Mouse (Mus musculus) liver, embryonic 14.5 days (tissue): ENCODE results near the gene Slu7.

Source experiments
- CTCF ChIP-seq: IDR thresholded peaks from 2 replicates; pipeline ENCODE4 v1.5.1; 2016; ENCODE audit warnings: antibody characterized with exemption, low read depth, control low read depth
- EP300 ChIP-seq: IDR thresholded peaks from 2 replicates; pipeline ENCODE4 v1.6.1; 2016; ENCODE audit warnings: antibody characterized with exemption, low read depth

DNA sequence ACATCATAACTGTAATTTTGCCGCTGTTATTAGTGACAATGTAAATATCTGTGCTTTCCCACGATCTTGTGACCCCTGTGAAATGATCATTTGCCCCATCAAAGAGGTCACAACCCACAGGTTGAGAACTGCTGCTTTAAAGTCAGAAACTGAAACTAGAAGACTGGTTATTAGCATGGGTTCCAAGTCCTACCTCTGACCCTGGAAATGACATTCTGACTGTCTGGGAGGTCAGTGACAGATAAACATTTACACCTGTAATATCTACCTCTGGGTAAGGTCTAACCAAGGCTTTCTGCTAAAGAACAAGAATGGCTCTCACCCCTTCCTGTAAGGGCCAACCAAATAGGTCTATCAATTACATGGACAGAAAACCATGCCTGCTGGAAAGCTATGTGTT is 24.7 kb upstream of the Slu7 start:
- no peak for TF ChIP-seq CTCF
- no peak for TF ChIP-seq EP300
